In the genomic region with DNA sequence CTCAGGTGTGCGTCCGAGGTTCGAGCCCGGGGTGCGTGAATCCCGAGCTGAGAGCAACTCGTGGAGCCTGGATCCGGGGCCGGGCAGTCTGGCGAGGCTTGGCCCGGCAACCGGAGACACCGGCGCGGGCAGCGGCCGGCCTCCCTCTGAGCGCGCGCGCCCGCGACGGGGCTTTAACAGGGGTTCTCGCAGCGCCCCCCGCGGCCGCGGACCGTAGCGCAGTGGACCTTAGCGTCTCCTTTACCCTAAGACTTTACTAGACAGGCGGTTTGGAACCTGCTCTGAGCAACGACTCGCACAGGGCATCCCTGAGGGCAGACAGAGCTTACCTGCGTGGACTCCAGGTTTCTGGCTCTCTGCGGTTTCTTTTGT, we compare ENCODE assay signal across 9 mouse cellular contexts. TPM values are rescaled to one million over a fixed set of nuclear protein-coding genes. Genes with fewer than 3 reads are reported as not detected.
A peak's percentile ranks its signal among the peaks of the same experiment; 100 is the strongest.
DNase-seq lines count a peak whose midpoint lies in the region; ATAC-seq lines count a peak whose summit lies in the region.
"Had no signal": no experiment of that assay in that cellular context is flagged by ENCODE, and none has a peak within 500 bp of the region (broad histone marks: within the 10 kb centered on the region; RNA-seq: fewer than 3 reads in every experiment).

TSS of gene Nkd2 (minus strand) at position 167 of the 372 bp plus-strand sequence.

- H3K4me3 ChIP-seq in forebrain, embryonic 15.5 days: peak within 1 kb of the TSS; percentile 50
- H3K4me3 ChIP-seq in liver, embryonic 13.5 days (replicated peaks): peak within 1 kb of the TSS; percentile 51
- peak within 1 kb of the TSS; percentile 65 for H3K4me3 ChIP-seq in neural tube, embryonic 11.5 days (ENCODE audit: low read depth, low read length)
- H3K4me3 ChIP-seq in stomach, embryonic 16.5 days (replicated peaks; ENCODE audit: low read length): peak within 1 kb of the TSS; percentile 70

- H3K36me3 ChIP-seq in forebrain, embryonic 15.5 days: no peaks in the 10 kb centered on the region
- H3K36me3 ChIP-seq in liver, embryonic 13.5 days: no peaks in the 10 kb centered on the region
- H3K36me3 ChIP-seq in neural tube, embryonic 11.5 days (ENCODE audit: control insufficient read depth, insufficient read depth, low read length): no peaks in the 10 kb centered on the region
- no peaks in the 10 kb centered on the region for H3K36me3 ChIP-seq in stomach, embryonic 16.5 days (ENCODE audit: control insufficient read depth, insufficient read depth, low read length)

- peak; percentile 71 for ATAC-seq in CD4-positive, CD25-positive, alpha-beta regulatory T cell, adult 4 months
- peak; percentile 91 for ATAC-seq in forebrain, embryonic 15.5 days (replicated peaks)
- peak; percentile 45; the same call in 1 of the 2 replicates for ATAC-seq in liver, embryonic 13.5 days (ENCODE audit: low read depth)
- ATAC-seq in neural tube, embryonic 11.5 days (ENCODE audit: insufficient read depth, low FRiP score, low TSS enrichment): peak; percentile 80
- ATAC-seq in stomach, embryonic 16.5 days (ENCODE audit: insufficient read depth, low FRiP score): peak; percentile 82

- DNase-seq in c-Kit-positive CD71-positive TER-119-positive erythroid progenitor cells, embryonic 14.5 days (ENCODE audit: low spot score): peak; percentile 21
- DNase-seq in heart, postnatal 10 days: peak; percentile 89 to 92
- peak; percentile 89 to 95 for DNase-seq in kidney, postnatal 36 days
- peak; percentile 29 for DNase-seq in liver, embryonic 13.5 days
- peak; percentile 93 for DNase-seq in neural tube, embryonic 11.5 days (ENCODE audit: low spot score)

- H3K27me3 ChIP-seq in forebrain, embryonic 15.5 days: peaks cover 13% of the 10 kb centered on the region
- H3K27me3 ChIP-seq in liver, embryonic 13.5 days: peaks cover 60% of the 10 kb centered on the region
- peaks cover 11% of the 10 kb centered on the region for H3K27me3 ChIP-seq in neural tube, embryonic 11.5 days (ENCODE audit: control insufficient read depth, insufficient read depth, low read length)
- peaks cover 21% of the 10 kb centered on the region for H3K27me3 ChIP-seq in stomach, embryonic 16.5 days (ENCODE audit: control insufficient read depth, insufficient read depth, low read length)

- intact Hi-C loops in heart, postnatal 10 days (cut with DNase I): no loop called here

- H3K4me1 ChIP-seq in forebrain, embryonic 15.5 days: 0 out of 2 replicates have a peak, but pooled peaks cover 6% of the 10 kb centered on the region
- 0 out of 2 replicates have a peak, but pooled peaks cover 5% of the 10 kb centered on the region for H3K4me1 ChIP-seq in liver, embryonic 13.5 days (replicated peaks)
- no peaks in the 10 kb centered on the region for H3K4me1 ChIP-seq in neural tube, embryonic 11.5 days (ENCODE audit: control insufficient read depth, insufficient read depth, low read length)
- H3K4me1 ChIP-seq in stomach, embryonic 16.5 days (ENCODE audit: control insufficient read depth, insufficient read depth, low read length): no peaks in the 10 kb centered on the region

- WGBS in forebrain, embryonic 15.5 days: under 1% methylated on average over 38 of the region's 38 CpGs
- WGBS in liver, embryonic 13.5 days (ENCODE audit: insufficient replicate concordance): 1% methylated on average over 33 of the region's 38 CpGs
- WGBS in neural tube, embryonic 11.5 days: under 1% methylated on average over 31 of the region's 38 CpGs
- 1% methylated on average over 38 of the region's 38 CpGs for WGBS in stomach, embryonic 16.5 days

- H3K27ac ChIP-seq in forebrain, embryonic 15.5 days (replicated peaks): no peak within 1 kb of the TSS
- H3K27ac ChIP-seq in liver, embryonic 13.5 days: no peak within 1 kb of the TSS
- no peak within 1 kb of the TSS for H3K27ac ChIP-seq in neural tube, embryonic 11.5 days (ENCODE audit: low read depth, low read length)
- no peak within 1 kb of the TSS for H3K27ac ChIP-seq in stomach, embryonic 16.5 days (ENCODE audit: low read length)

- no peaks in the 10 kb centered on the region for H3K9me3 ChIP-seq in forebrain, embryonic 15.5 days
- no peaks in the 10 kb centered on the region for H3K9me3 ChIP-seq in liver, embryonic 13.5 days (replicated peaks)
- no peaks in the 10 kb centered on the region for H3K9me3 ChIP-seq in neural tube, embryonic 11.5 days (ENCODE audit: control insufficient read depth, low read length)
- no peaks in the 10 kb centered on the region for H3K9me3 ChIP-seq in stomach, embryonic 16.5 days (replicated peaks; ENCODE audit: control insufficient read depth, low read length)

- peak within 1 kb of the TSS; percentile 91 for H3K4me2 ChIP-seq in forebrain, embryonic 15.5 days (replicated peaks)
- peak within 1 kb of the TSS; percentile 70 for H3K4me2 ChIP-seq in liver, embryonic 13.5 days
- H3K4me2 ChIP-seq in neural tube, embryonic 11.5 days (ENCODE audit: low read depth): peak within 1 kb of the TSS; percentile 92
- H3K4me2 ChIP-seq in stomach, embryonic 16.5 days (ENCODE audit: low read depth, low read length): peak within 1 kb of the TSS; percentile 96

- peak within 1 kb of the TSS; percentile 51 for H3K9ac ChIP-seq in forebrain, embryonic 15.5 days (replicated peaks)
- H3K9ac ChIP-seq in liver, embryonic 13.5 days: peak within 1 kb of the TSS; percentile 17; the same call in 1 of the 2 replicates
- H3K9ac ChIP-seq in neural tube, embryonic 11.5 days (ENCODE audit: low read length): peak within 1 kb of the TSS; percentile 66
- peak within 1 kb of the TSS; percentile 75 for H3K9ac ChIP-seq in stomach, embryonic 16.5 days (ENCODE audit: low read length)

RNA-seq across cellular contexts. Expression of gene Nkd2, which starts in this region (rescaled TPM):
- polyA plus RNA-seq in CD4-positive, CD25-positive, alpha-beta regulatory T cell, adult 4 months (2017; shearing (Covaris generic)): under 1 TPM; 0.14 to 0.38 TPM
- 7.4 and 8.1 TPM in 2 replicates for polyA plus RNA-seq in forebrain, embryonic 15.5 days (2015; fragmentation: Nextera tagmentation; extraction: Ambion mirVana)
- total RNA-seq in heart, postnatal 10 days (2021): 1 to 10 TPM; 3.0 to 3.4 TPM
- polyA plus RNA-seq in liver, embryonic 13.5 days (2015; fragmentation: Nextera tagmentation; extraction: Ambion mirVana): 0.12 and 0.23 TPM in 2 replicates
- polyA plus RNA-seq in neural tube, embryonic 11.5 days (2014; fragmentation: Nextera tagmentation; extraction: Ambion mirVana): 20.0 and 21.5 TPM in 2 replicates
- 5.0 and 6.4 TPM in 2 replicates for polyA plus RNA-seq in stomach, embryonic 16.5 days (2015; fragmentation: Nextera tagmentation; extraction: Ambion mirVana)
- total RNA-seq: MEL had no signal

Comparison
In these comparisons a context has a peak if more than half of its experiments do, and no peak if none do; other contexts are left out.
1. Peak in ATAC-seq in CD4-positive, CD25-positive, alpha-beta regulatory T cell, adult 4 months; RNA of the gene not detected or under 1 TPM.
2. Peak in DNase-seq, ATAC-seq, H3K4me3 ChIP-seq, H3K9ac ChIP-seq and H3K4me2 ChIP-seq in liver, embryonic 13.5 days; RNA of the gene not detected or under 1 TPM.
3. DNase-seq: peak in every context shown above with its lines; median percentile 93 in neural tube, embryonic 11.5 days; 92 in kidney, postnatal 36 days; 90 in heart, postnatal 10 days; 29 in liver, embryonic 13.5 days; 21 in c-Kit-positive CD71-positive TER-119-positive erythroid progenitor cells, embryonic 14.5 days.
4. H3K9ac ChIP-seq: peak in every context shown above with its lines; median percentile 75 in stomach, embryonic 16.5 days; 66 in neural tube, embryonic 11.5 days; 51 in forebrain, embryonic 15.5 days; 17 in liver, embryonic 13.5 days.